Mouse (Mus musculus) ovary, adult 10 weeks (tissue): ENCODE data around the gene Hhat. TPM values are rescaled to one million over a fixed set of nuclear protein-coding genes. Genes with fewer than 3 reads are reported as not detected.

Source experiments
- polyA plus RNA-seq: library from polyadenylated mRNA; stranded (reverse); fragments of 350-450 nt; fragmentation: Illumina TruSeq; extraction: RNeasy Lipid Tissue Mini Kit (QIAGEN cat#74804); gene quantifications from one replicate; pipeline ENCODE4 v1.2.3, GENCODE M21; 2014

Hhat gene
- polyA plus RNA-seq: 10.7 TPM

GRCm38 (mm10) chr1:192770495-192771331, at the start of gene Hhat:
Gene Hhat, minus strand, starts transcription at chr1:192771223.

Other genes with a start within 250 kb of the Hhat start
- gene Sertad4, start 84.5 kb upstream of the Hhat start, polyA plus RNA-seq: 22.5 TPM